Mouse (Mus musculus): ENCODE measurements around the gene Vgll2. TPM values are rescaled to one million over a fixed set of nuclear protein-coding genes. Genes with fewer than 3 reads are reported as not detected.

Gene Vgll2
- not detected in 2 replicates for total RNA-seq (2015; ENCODE audit: low replicate concordance)
- total RNA-seq (2017; ENCODE audit: low replicate concordance): not detected in 2 replicates

- no peak for ATAC-seq (replicated peaks; ENCODE audit: low FRiP score, poor library complexity, severe bottlenecking)
These were observed at the start of gene Vgll2 for GRCm38 (mm10) chr10:52022413-52023212. TSS of gene Vgll2 (plus strand) at chr10:52022502.

- no peak for ATAC-seq (replicated peaks; ENCODE audit: low FRiP score, poor library complexity, severe bottlenecking)
These were observed 47.2 kb upstream of the Vgll2 start for GRCm38 (mm10) chr10:51975137-51975536.

- ATAC-seq (replicated peaks; ENCODE audit: low FRiP score, poor library complexity, severe bottlenecking): no peak
These were observed 46.7 kb upstream of the Vgll2 start for GRCm38 (mm10) chr10:51975587-51975986.

DNA sequence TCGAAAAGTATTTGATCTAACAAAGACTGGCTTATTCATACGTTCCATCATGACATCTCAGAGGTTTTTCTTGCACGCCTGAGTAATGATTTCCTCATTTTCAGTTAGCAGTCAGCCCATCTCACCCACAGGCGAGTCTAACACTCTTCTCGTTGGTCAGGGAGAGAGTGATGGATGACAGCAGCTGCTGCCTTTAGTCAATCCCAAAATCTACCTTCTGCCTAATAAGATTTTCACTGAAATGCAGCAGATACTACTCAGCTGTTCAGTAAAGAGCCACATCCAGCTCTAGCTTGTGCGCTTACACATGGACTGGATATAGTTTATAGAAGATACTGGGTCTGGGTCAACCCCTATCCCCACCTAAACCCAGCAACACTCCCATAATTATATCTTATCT, 40.7 kb upstream of the Vgll2 start:
- no peak for ATAC-seq (replicated peaks; ENCODE audit: low FRiP score, poor library complexity, severe bottlenecking)

GRCm38 (mm10) chr10:51982395-51982794, 39.9 kb upstream of the Vgll2 start:
- ATAC-seq (replicated peaks; ENCODE audit: low FRiP score, poor library complexity, severe bottlenecking): no peak

DNA sequence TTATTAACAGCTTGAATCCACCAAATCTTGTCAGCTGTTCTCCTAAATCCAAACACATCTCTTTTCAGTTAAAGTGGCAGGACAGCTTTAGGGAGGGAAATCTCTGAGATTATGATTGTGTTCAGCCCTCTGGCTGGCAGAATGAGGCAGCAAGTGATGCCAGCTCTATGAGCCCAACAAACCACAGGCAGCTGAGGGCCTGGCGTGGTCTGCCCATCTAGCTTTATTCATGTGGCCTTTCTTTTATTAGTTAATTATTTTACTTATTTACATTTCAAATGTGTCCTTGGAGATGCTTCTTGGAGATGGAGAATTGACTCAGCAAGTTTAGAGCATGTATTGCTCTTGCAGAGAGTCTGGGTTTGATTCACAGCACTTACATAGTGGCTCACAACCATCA, 3.8 kb upstream of the Vgll2 start:
- no peak for ATAC-seq (replicated peaks; ENCODE audit: low FRiP score, poor library complexity, severe bottlenecking)

DNA sequence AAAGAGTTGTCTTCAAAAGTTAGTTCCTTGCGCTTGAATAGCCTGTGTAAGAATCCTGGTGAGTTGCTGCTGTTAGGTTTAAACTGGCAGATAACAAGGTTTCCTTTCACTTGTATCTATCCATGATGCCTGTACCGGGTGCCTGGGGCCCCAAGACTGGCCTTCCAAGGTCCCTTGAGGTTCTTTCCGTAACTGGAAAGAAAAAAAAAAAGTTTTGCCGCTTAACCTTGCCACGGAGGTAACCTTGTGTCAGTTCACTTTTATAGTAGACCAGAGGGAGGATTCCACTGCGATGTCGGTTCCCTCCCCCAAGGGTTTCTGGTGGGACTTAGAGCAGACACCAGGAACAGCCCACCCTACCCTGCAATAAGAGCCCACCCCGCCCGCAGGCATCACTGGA, 1.1 kb upstream of the Vgll2 start:
- no peak for ATAC-seq (replicated peaks; ENCODE audit: low FRiP score, poor library complexity, severe bottlenecking)

GRCm38 (mm10) chr10:52021736-52022394, 437 bp upstream of the Vgll2 start:
- ATAC-seq (replicated peaks; ENCODE audit: low FRiP score, poor library complexity, severe bottlenecking): no peak

- no peak for ATAC-seq (replicated peaks; ENCODE audit: low FRiP score, poor library complexity, severe bottlenecking)
These were observed 1.1 kb downstream of the Vgll2 start for GRCm38 (mm10) chr10:52023213-52024052.

DNA sequence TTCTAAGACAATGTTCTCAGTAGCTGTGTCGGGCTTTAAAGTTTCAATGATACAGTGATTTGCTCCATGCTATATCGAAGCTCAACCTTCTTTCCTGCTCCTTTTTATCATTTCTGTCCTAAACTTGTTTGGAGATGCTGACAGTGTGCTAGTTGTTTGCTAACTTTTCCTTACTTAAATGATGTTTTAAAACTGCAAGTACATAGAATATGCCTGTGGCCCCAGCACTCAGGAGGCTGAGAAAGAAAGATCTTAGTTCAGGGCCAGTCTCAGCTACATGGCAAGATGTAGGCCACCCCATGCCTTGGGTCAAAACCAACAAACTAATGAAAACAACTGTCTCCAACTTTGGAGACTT, 1.7 kb downstream of the Vgll2 start:
- ATAC-seq (replicated peaks; ENCODE audit: low FRiP score, poor library complexity, severe bottlenecking): no peak

- no peak for ATAC-seq (replicated peaks; ENCODE audit: low FRiP score, poor library complexity, severe bottlenecking)
These were observed 3.0 kb downstream of the Vgll2 start for GRCm38 (mm10) chr10:52025291-52025690.

- no peak for ATAC-seq (replicated peaks; ENCODE audit: low FRiP score, poor library complexity, severe bottlenecking)
These were observed 3.5 kb downstream of the Vgll2 start for GRCm38 (mm10) chr10:52025821-52026220.

DNA sequence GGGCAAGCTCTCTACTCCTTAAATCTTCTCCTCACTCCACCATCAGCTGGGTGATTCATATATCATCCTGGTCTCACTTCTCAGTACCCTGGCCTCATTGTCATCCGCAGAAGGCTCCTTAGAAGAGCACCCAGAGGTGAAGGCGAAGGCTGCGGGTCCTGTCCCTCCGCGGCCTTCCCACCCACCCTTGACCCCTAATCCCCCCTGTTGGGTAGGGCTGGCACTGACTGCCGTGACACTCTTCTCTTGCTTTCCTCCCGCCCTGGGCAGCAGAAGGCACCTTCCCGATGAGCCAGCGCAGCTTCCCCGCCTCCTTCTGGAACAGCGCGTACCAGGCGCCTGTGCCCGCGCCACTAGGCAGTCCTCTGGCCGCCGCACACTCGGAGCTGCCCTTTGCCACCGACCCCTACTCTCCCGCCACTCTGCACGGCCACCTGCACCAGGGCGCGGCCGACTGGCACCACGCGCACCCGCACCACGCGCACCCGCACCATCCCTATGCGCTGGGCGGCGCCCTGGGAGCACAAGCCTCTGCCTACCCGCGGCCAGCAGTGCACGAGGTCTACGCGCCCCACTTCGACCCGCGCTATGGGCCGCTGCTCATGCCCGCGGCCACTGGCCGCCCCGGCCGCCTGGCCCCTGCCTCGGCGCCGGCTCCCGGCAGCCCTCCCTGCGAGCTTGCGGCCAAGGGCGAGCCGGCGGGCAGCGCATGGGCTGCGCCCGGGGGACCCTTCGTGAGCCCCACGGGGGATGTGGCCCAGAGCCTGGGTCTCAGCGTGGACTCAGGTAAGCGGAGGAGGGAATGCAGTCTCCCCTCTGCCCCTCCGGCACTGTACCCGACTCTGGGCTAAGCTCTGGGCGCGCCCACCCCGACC, 5.1 kb downstream of the Vgll2 start:
- ATAC-seq (replicated peaks; ENCODE audit: low FRiP score, poor library complexity, severe bottlenecking): no peak

DNA sequence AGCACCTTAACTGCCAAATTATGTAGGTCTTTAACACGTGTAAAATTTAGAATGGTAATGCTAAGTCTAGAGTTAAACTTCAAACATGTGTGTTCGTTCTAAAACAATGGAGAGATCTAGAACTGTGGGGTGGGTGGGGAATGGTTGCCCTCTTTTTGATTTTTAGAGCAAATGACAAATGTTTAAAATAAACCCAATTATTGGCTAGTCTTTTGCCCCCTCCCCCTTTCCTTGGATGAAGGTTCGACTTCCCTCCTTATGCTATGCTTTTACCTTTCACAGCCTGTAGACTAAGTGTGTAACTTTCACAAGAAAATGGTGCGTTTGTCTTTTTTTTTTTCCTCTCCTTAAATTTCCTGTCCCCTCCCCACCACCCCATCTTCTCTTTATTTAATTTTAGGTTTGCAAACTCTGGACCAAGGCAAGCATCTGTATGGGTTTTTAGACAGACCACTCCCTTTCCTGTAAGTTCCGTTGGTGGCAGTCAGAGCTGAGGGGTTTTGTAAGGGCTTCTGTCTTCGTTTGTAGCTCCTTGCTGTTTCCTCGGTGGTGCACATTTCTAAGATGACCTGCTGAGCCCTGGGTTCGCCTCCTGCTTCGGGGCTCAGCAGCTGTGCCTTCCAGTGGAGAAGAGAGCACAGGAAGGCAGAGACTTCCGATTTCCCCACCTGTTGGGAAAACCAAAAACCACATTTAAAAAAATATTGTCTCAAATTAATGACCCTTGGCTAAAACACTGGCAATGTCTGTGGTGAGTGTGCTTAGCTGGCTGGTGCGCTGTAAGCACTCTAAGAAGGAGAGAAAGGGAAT, 6.5 kb downstream of the Vgll2 start:
- ATAC-seq (replicated peaks; ENCODE audit: low FRiP score, poor library complexity, severe bottlenecking): no peak

GRCm38 (mm10) chr10:52029421-52030080, 7.2 kb downstream of the Vgll2 start:
- no peak for ATAC-seq (replicated peaks; ENCODE audit: low FRiP score, poor library complexity, severe bottlenecking)

GRCm38 (mm10) chr10:52033729-52034128, 11.4 kb downstream of the Vgll2 start:
- no peak for ATAC-seq (replicated peaks; ENCODE audit: low FRiP score, poor library complexity, severe bottlenecking)

DNA sequence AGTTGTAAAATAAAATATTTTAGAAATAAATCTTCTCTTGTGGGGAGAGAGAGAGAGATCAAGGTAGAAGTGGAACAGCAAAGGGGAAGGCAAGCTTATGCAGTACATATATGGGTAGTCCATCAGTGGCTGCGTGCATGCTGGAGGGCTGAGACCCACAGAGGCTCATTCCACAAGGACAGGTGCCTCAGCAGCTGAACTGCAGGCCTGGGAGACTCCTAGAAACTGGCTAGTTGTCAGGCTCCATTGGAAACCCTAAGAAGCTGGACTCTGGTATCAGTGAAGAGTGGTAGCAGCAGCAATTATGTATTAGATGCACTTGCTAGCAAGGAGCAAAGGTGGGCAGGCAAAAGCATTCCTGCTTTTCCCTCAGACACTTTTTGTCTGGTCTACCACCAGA, 17.1 kb downstream of the Vgll2 start:
- no peak for ATAC-seq (replicated peaks; ENCODE audit: low FRiP score, poor library complexity, severe bottlenecking)

DNA sequence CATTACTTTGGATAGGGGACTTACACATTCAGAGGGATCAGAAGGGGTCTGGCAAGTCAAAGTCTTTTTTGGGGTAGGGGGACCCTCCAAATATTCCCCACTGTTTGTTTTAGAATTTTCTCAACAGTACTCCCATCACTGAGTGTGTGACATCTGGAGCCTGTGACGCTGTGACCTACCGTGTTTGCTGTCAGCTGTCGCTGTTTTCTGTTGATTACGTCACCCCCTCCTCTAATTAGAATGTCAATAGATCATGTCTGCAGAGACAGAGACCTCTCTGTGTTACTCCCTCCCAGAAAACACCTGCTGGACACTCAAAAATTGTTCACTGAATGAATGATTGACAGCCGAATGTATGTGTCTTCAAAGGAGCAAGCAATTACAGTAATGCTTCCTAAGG, 20.8 kb downstream of the Vgll2 start:
- ATAC-seq (replicated peaks; ENCODE audit: low FRiP score, poor library complexity, severe bottlenecking): no peak

Measured in erythroblast, adult 5-6 weeks (primary cell).